8 mouse cellular contexts compared by ENCODE assay signal in genomic region chr12:20990579-20990978, GRCm38 (mm10). TPM values are rescaled to one million over a fixed set of nuclear protein-coding genes. Genes with fewer than 3 reads are reported as not detected.
DNase-seq lines count a peak whose midpoint lies in the region; ATAC-seq and TF ChIP-seq lines count a peak whose summit lies in the region.
"Not testable (repeated sequence)": the region's sequence is repeated elsewhere in the genome, so short reads cannot be mapped to it uniquely, and the experiment has no call there.

No protein-coding gene starts in this region.

- not testable (repeated sequence) for ATAC-seq in forebrain, embryonic 12.5 days (ENCODE audit: low FRiP score); heart, embryonic 15.5 days (replicated peaks; ENCODE audit: insufficient number of reproducible peaks, insufficient read depth, low FRiP score, low read depth); liver, embryonic 13.5 days (ENCODE audit: low read depth); midbrain, postnatal 0 days (ENCODE audit: low FRiP score)

- H3K4me1 ChIP-seq in brown adipose tissue, adult 24 weeks (ENCODE audit: control insufficient read depth, insufficient read depth, insufficient read length, low read length); forebrain, embryonic 12.5 days; heart, embryonic 15.5 days (replicated peaks); liver, embryonic 13.5 days (replicated peaks); midbrain, postnatal 0 days (ENCODE audit: insufficient read depth, low read length); small intestine, adult 2 months (ENCODE audit: control insufficient read depth, insufficient read depth, insufficient read length, low read length): not testable (repeated sequence)

- 2% methylated on average over 45 of the region's 52 CpGs for WGBS in forebrain, embryonic 12.5 days
- WGBS in heart, embryonic 15.5 days, result 1% methylated on average over 34 of the region's 52 CpGs
- 1% methylated on average over 51 of the region's 52 CpGs for WGBS in liver, embryonic 13.5 days (ENCODE audit: insufficient replicate concordance)
- WGBS in midbrain, postnatal 0 days, result under 1% methylated on average over 23 of the region's 52 CpGs
- WGBS in small intestine, adult 2 months, result under 1% methylated on average over 51 of the region's 52 CpGs

- not testable (repeated sequence) for H3K27me3 ChIP-seq in forebrain, embryonic 12.5 days; heart, embryonic 15.5 days; liver, embryonic 13.5 days; midbrain, postnatal 0 days (ENCODE audit: insufficient read depth, low read length); small intestine, adult 2 months (ENCODE audit: control insufficient read depth, insufficient read depth, low read length)

- peak overlapping the region; percentile 44 for H3K4me2 ChIP-seq in forebrain, embryonic 12.5 days
- H3K4me2 ChIP-seq in heart, embryonic 15.5 days, result peak overlapping the region; percentile 64
- H3K4me2 ChIP-seq in liver, embryonic 13.5 days, result peak overlapping the region; percentile 62
- H3K4me2 ChIP-seq in midbrain, postnatal 0 days (ENCODE audit: low read depth, low read length, poor library complexity, severe bottlenecking), result not testable (repeated sequence)

- not testable (repeated sequence) for TF ChIP-seq POLR2A in small intestine, adult 2 months (IDR thresholded peaks at IDR 0.05; ENCODE audit: low read depth, low read length)

- not testable (repeated sequence) for TF ChIP-seq CTCF in midbrain, postnatal 0 days (IDR thresholded peaks at IDR 0.05); small intestine, adult 2 months (IDR thresholded peaks at IDR 0.05; ENCODE audit: extremely low read depth, insufficient read length, insufficient replicate concordance, low read depth, low read length)

- H3K27ac ChIP-seq in brown adipose tissue, adult 24 weeks (replicated peaks; ENCODE audit: low read depth, low read length); liver, embryonic 13.5 days; midbrain, postnatal 0 days (ENCODE audit: low read depth, low read length); small intestine, adult 2 months (ENCODE audit: insufficient read depth, low read depth, low read length): not testable (repeated sequence)
- peak overlapping the region; percentile 56; the same call in 1 of the 2 replicates for H3K27ac ChIP-seq in forebrain, embryonic 12.5 days
- H3K27ac ChIP-seq in heart, embryonic 15.5 days, result 0 out of 2 replicates have a peak overlapping the region, but pooled peaks have one; percentile 34

- H3K36me3 ChIP-seq in forebrain, embryonic 12.5 days (replicated peaks); heart, embryonic 15.5 days; liver, embryonic 13.5 days; midbrain, postnatal 0 days (ENCODE audit: insufficient read depth, low read length); small intestine, adult 2 months (ENCODE audit: control insufficient read depth, insufficient read depth, low read length): not testable (repeated sequence)

- H3K9ac ChIP-seq in forebrain, embryonic 12.5 days, result peak overlapping the region; percentile 66
- peak overlapping the region; percentile 60 for H3K9ac ChIP-seq in heart, embryonic 15.5 days
- 0 out of 2 replicates have a peak overlapping the region, but pooled peaks have one; percentile 36 for H3K9ac ChIP-seq in liver, embryonic 13.5 days
- peak overlapping the region; percentile 44; the same call in 1 of the 2 replicates for H3K9ac ChIP-seq in midbrain, postnatal 0 days (replicated peaks; ENCODE audit: low read length, poor library complexity, severe bottlenecking)

- not testable (repeated sequence) for H3K9me3 ChIP-seq in forebrain, embryonic 12.5 days; heart, embryonic 15.5 days (replicated peaks); liver, embryonic 13.5 days (replicated peaks); midbrain, postnatal 0 days (ENCODE audit: low read length)

- peak; percentile 1 for DNase-seq in kidney, adult 9 months
- DNase-seq in liver, embryonic 13.5 days; midbrain, postnatal 0 days (ENCODE audit: low spot score): not testable (repeated sequence)
- DNase-seq in yolk sac, embryonic 10.5 days (ENCODE audit: low spot score), result peak; percentile 12

- peak overlapping the region; percentile 69 for H3K4me3 ChIP-seq in brown adipose tissue, adult 24 weeks (ENCODE audit: insufficient read depth, low read depth, low read length)
- peak overlapping the region; percentile 59 for H3K4me3 ChIP-seq in forebrain, embryonic 12.5 days (replicated peaks)
- H3K4me3 ChIP-seq in heart, embryonic 15.5 days, result peak overlapping the region; percentile 59
- peak overlapping the region; percentile 57 for H3K4me3 ChIP-seq in liver, embryonic 13.5 days (replicated peaks)
- H3K4me3 ChIP-seq in midbrain, postnatal 0 days (ENCODE audit: low read depth, low read length), result peak overlapping the region; percentile 41
- peak overlapping the region; percentile 67 for H3K4me3 ChIP-seq in small intestine, adult 2 months (ENCODE audit: low read depth, low read length)

RNA-seq across cellular contexts. Expression of gene Asap2, which starts 0.3 kb away (rescaled TPM):
- polyA plus RNA-seq in brown adipose tissue, adult 24 weeks (2012; ENCODE audit: insufficient read depth, insufficient read length, missing spikeins), result 3.8 and 4.4 TPM in 2 replicates
- 18.6 TPM in 2 replicates for polyA plus RNA-seq in forebrain, embryonic 12.5 days (2016; fragmentation: Nextera tagmentation; extraction: Ambion mirVana)
- 6.1 and 7.8 TPM in 2 replicates for polyA plus RNA-seq in heart, embryonic 15.5 days (2015; fragmentation: Nextera tagmentation; extraction: Ambion mirVana)
- polyA plus RNA-seq in liver, embryonic 13.5 days (2015; fragmentation: Nextera tagmentation; extraction: Ambion mirVana), result 1.1 and 1.6 TPM in 2 replicates
- total RNA-seq in midbrain, postnatal 0 days (2014; rRNA removed), result 21.3 and 31.5 TPM in 2 replicates
- 13.3 and 14.7 TPM in 2 replicates for polyA plus RNA-seq in midbrain, postnatal 0 days (2015; fragmentation: Nextera tagmentation; extraction: Ambion mirVana)
- polyA plus RNA-seq in small intestine, adult 2 months (2012; rRNA removed), result 3.6 and 25.3 TPM in 2 replicates
